Mouse (Mus musculus) liver, adult (tissue): ENCODE data around the gene Chst13.

ENCODE experiments used
- GATA4 ChIP-seq: IDR thresholded peaks from 2 replicates; pipeline ENCODE4 v1.6.1; 2014; ENCODE audit warnings: mild to moderate bottlenecking, low read length; ENCODE audit not compliant: insufficient replicate concordance

Gene Chst13

GRCm38 (mm10) chr6:90288265-90288664, 36.7 kb downstream of the Chst13 start:
- no peak for TF ChIP-seq GATA4
